In genomic region chr12:113002667-113003066, GRCm38 (mm10) we compare ENCODE assay signal across 16 mouse cellular contexts. TPM values are rescaled to one million over a fixed set of nuclear protein-coding genes. Genes with fewer than 3 reads are reported as not detected.
A peak's percentile ranks its signal among the peaks of the same experiment; 100 is the strongest.
DNase-seq lines count a peak whose midpoint lies in the region; ATAC-seq and TF ChIP-seq lines count a peak whose summit lies in the region.
"Had no signal": no experiment of that assay in that cellular context is flagged by ENCODE, and none has a peak within 500 bp of the region (broad histone marks: within the 10 kb centered on the region; RNA-seq: fewer than 3 reads in every experiment).

No protein-coding gene starts in this region.

- H3K4me2 ChIP-seq in lung, postnatal 0 days (replicated peaks; ENCODE audit: low read depth, low read length), result no peak overlapping the region
- no peak overlapping the region for H3K4me2 ChIP-seq in stomach, postnatal 0 days (replicated peaks; ENCODE audit: low read depth)
- H3K4me2 ChIP-seq: embryonic facial prominence, embryonic 12.5 days; lung, embryonic 15.5 days; stomach, embryonic 15.5 days had no signal

- no peaks in the 10 kb centered on the region for H3K36me3 ChIP-seq in heart, adult 2 months (ENCODE audit: control insufficient read depth, insufficient read depth, low read length)
- no peaks in the 10 kb centered on the region for H3K36me3 ChIP-seq in lung, postnatal 0 days (ENCODE audit: insufficient read depth, low read length)
- H3K36me3 ChIP-seq in ES-E14 (ENCODE audit: control insufficient read depth, insufficient read depth, low read length, poor library complexity, severe bottlenecking), result no peaks in the 10 kb centered on the region
- no peaks in the 10 kb centered on the region for H3K36me3 ChIP-seq in stomach, postnatal 0 days (ENCODE audit: control insufficient read depth, insufficient read depth, low read length)
- H3K36me3 ChIP-seq: embryonic facial prominence, embryonic 12.5 days; lung, embryonic 15.5 days; stomach, embryonic 15.5 days had no signal

- TF ChIP-seq POLR2A in heart, adult 2 months (IDR thresholded peaks at IDR 0.05; ENCODE audit: insufficient read depth, low read depth, low read length), result no peak

- no peak overlapping the region for H3K9ac ChIP-seq in heart, adult 2 months (ENCODE audit: low read depth, low read length)
- no peak overlapping the region for H3K9ac ChIP-seq in lung, postnatal 0 days (replicated peaks; ENCODE audit: low read depth)
- H3K9ac ChIP-seq in ES-E14 (ENCODE audit: insufficient read depth, low read depth, low read length, poor library complexity, severe bottlenecking), result no peak overlapping the region
- no peak overlapping the region for H3K9ac ChIP-seq in stomach, postnatal 0 days (ENCODE audit: low read length)
- H3K9ac ChIP-seq: embryonic facial prominence, embryonic 12.5 days; lung, embryonic 15.5 days; stomach, embryonic 15.5 days had no signal

- in situ Hi-C loops in ES-E14 (cut with MboI; ENCODE audit: low sequenced_read_pairs in 2 of 2, unreplicated experiment in 2 of 2), result no loop called here

- ATAC-seq in lung, postnatal 0 days, result no peak
- no peak for ATAC-seq in stomach, postnatal 0 days (ENCODE audit: low FRiP score, low TSS enrichment)
- no peak for ATAC-seq in inflammation-experienced regulatory T-cells, adult 6 months
- ATAC-seq: hindbrain, embryonic 16.5 days had no signal

- TF ChIP-seq EP300 in heart, adult 2 months (IDR thresholded peaks at IDR 0.05; ENCODE audit: insufficient read depth, low read depth, low read length), result no peak
- no peak for TF ChIP-seq EP300 in lung, postnatal 0 days (IDR thresholded peaks at IDR 0.05)
- no peak for TF ChIP-seq EP300 in stomach, postnatal 0 days (optimal IDR thresholded peaks at IDR 0.05)

- TF ChIP-seq CTCF in heart, adult 2 months (IDR thresholded peaks at IDR 0.05), result peak; percentile 57
- TF ChIP-seq CTCF in lung, postnatal 0 days (IDR thresholded peaks at IDR 0.05), result peak; percentile 37
- peak; percentile 61 for TF ChIP-seq CTCF in stomach, postnatal 0 days (IDR thresholded peaks at IDR 0.05; ENCODE audit: low read depth)

- no peaks in the 10 kb centered on the region for H3K9me3 ChIP-seq in lung, postnatal 0 days (ENCODE audit: low read length)
- no peaks in the 10 kb centered on the region for H3K9me3 ChIP-seq in ES-E14 (ENCODE audit: control insufficient read depth, insufficient read depth, low read depth, low read length)
- H3K9me3 ChIP-seq in stomach, postnatal 0 days (ENCODE audit: control insufficient read depth, low read length), result no peaks in the 10 kb centered on the region
- H3K9me3 ChIP-seq: embryonic facial prominence, embryonic 12.5 days; forebrain, embryonic 10.5 days; lung, embryonic 15.5 days; stomach, embryonic 15.5 days had no signal

- DNase-seq in heart, adult 2 months, result no peak
- no peak for DNase-seq in heart, adult 11 months
- no peak for DNase-seq in lung, postnatal 0 days (ENCODE audit: low spot score)
- no peak for DNase-seq in lung, postnatal 10 days
- DNase-seq in ES-E14 (ENCODE audit: low read depth, low spot score), result no peak
- no peak for DNase-seq in stomach, postnatal 0 days (ENCODE audit: low spot score)
- DNase-seq in right cerebral cortex, postnatal 36 days (ENCODE audit: low spot score in 2 of 2), result no peak
- DNase-seq: adrenal gland, postnatal 36 days; heart, adult 18-20 months; heart, postnatal 10 days had no signal

- no peak overlapping the region for H3K4me3 ChIP-seq in heart, adult 2 months
- H3K4me3 ChIP-seq in lung, postnatal 0 days (ENCODE audit: low read depth, low read length), result no peak overlapping the region
- no peak overlapping the region for H3K4me3 ChIP-seq in ES-E14 (ENCODE audit: insufficient read depth in 1 of 2, low read depth in 1 of 2, low read length in 2 of 2, poor library complexity in 1 of 2, severe bottlenecking in 1 of 2)
- H3K4me3 ChIP-seq in stomach, postnatal 0 days (ENCODE audit: low read depth, low read length), result no peak overlapping the region
- H3K4me3 ChIP-seq: embryonic facial prominence, embryonic 12.5 days; forebrain, embryonic 10.5 days; lung, embryonic 15.5 days; stomach, embryonic 15.5 days had no signal

- H3K27ac ChIP-seq in heart, adult 2 months, result no peak overlapping the region
- H3K27ac ChIP-seq in lung, postnatal 0 days (ENCODE audit: low read length), result no peak overlapping the region
- no peak overlapping the region for H3K27ac ChIP-seq in ES-E14 (ENCODE audit: insufficient read depth, low read depth, low read length, poor library complexity, severe bottlenecking)
- H3K27ac ChIP-seq in stomach, postnatal 0 days (replicated peaks), result no peak overlapping the region
- H3K27ac ChIP-seq: embryonic facial prominence, embryonic 12.5 days; forebrain, embryonic 10.5 days; lung, embryonic 15.5 days; stomach, embryonic 15.5 days had no signal

- H3K79me2 ChIP-seq in heart, adult 2 months (replicated peaks; ENCODE audit: control insufficient read depth, insufficient read depth, low read length), result peaks cover 7% of the 10 kb centered on the region

- whole genome bisulfite sequencing in heart, adult 2 months, result 45% methylated on average over 2 of the region's 2 CpGs
- WGBS in lung, postnatal 0 days, result 45% methylated on average over 2 of the region's 2 CpGs
- 42% methylated on average over 2 of the region's 2 CpGs for WGBS in stomach, postnatal 0 days

- intact Hi-C loops in heart, adult 2 months (cut with DNase I), result no loop called here

- no peaks in the 10 kb centered on the region for H3K27me3 ChIP-seq in heart, adult 2 months (ENCODE audit: control insufficient read depth, insufficient read depth, low read length)
- H3K27me3 ChIP-seq in lung, postnatal 0 days (replicated peaks; ENCODE audit: insufficient read depth, low read length), result no peaks in the 10 kb centered on the region
- H3K27me3 ChIP-seq in stomach, postnatal 0 days (ENCODE audit: control insufficient read depth, insufficient read depth, low read length), result no peaks in the 10 kb centered on the region
- H3K27me3 ChIP-seq: embryonic facial prominence, embryonic 12.5 days; lung, embryonic 15.5 days; stomach, embryonic 15.5 days had no signal

- H3K4me1 ChIP-seq in heart, adult 2 months (ENCODE audit: control insufficient read depth, insufficient read depth, low read length), result peaks cover 4% of the 10 kb centered on the region
- peaks cover 8% of the 10 kb centered on the region; the same call in 1 of the 2 replicates for H3K4me1 ChIP-seq in lung, postnatal 0 days (ENCODE audit: insufficient read depth, low read depth, low read length)
- H3K4me1 ChIP-seq in ES-E14 (ENCODE audit: control insufficient read depth in 2 of 2, insufficient read depth in 2 of 2, low read length in 2 of 2, poor library complexity in 1 of 2), result peaks cover 4 to 7% of the 10 kb centered on the region in 2 experiments; a peak in 2 of 4 replicates
- H3K4me1 ChIP-seq in stomach, postnatal 0 days (replicated peaks; ENCODE audit: control insufficient read depth, insufficient read depth), result peaks cover 3% of the 10 kb centered on the region; the same call in 1 of the 2 replicates

TF ChIP-seq in ES-E14, 5 proteins besides CTCF, POLR2A, EP300 and RAD21:
- peak; percentile 72 for TF ChIP-seq ZNF384 (IDR thresholded peaks at IDR 0.05; ENCODE audit: low read depth, low read length)
- no peak for TF ChIP-seq HCFC1 (IDR thresholded peaks at IDR 0.05; ENCODE audit: borderline replicate concordance, insufficient read depth, low read length)
- TF ChIP-seq CHD2 (IDR thresholded peaks at IDR 0.05; ENCODE audit: low read depth, low read length), result no peak
- TF ChIP-seq MAFK (IDR thresholded peaks at IDR 0.05; ENCODE audit: insufficient read depth, low read depth, low read length), result no peak
TF ChIP-seq in ES-E14: peak in this region for 1.

RNA-seq across cellular contexts. Expression of gene Brf1, which starts 2.2 kb away (rescaled TPM):
- total RNA-seq in heart, adult 2 months (2021), result 10 to 100 TPM; 22.3 to 25.1 TPM
- 22.4 and 29.3 TPM in 2 replicates for polyA plus RNA-seq in heart, adult 2 months (2012; rRNA removed)
- polyA plus RNA-seq in lung, postnatal 0 days (2015; fragmentation: Nextera tagmentation; extraction: Ambion mirVana), result 38.8 and 44.9 TPM in 2 replicates
- total RNA-seq in ES-E14 (2012; rRNA removed), result 56.4 and 63.4 TPM in 2 replicates
- 22.3 and 27.6 TPM in 2 replicates for polyA plus RNA-seq in stomach, postnatal 0 days (2015; fragmentation: Nextera tagmentation; extraction: Ambion mirVana)
- 10 to 100 TPM; 20.2 to 32.0 (median 30.5) TPM for polyA plus RNA-seq in inflammation-experienced regulatory T-cells, adult 6 months (2017; shearing (Covaris generic))

RNA-seq across cellular contexts. Expression of gene Pacs2, which starts 11.6 kb away (rescaled TPM):
- total RNA-seq in heart, adult 2 months (2021), result 10 to 100 TPM; 34.9 to 37.5 TPM
- polyA plus RNA-seq in heart, adult 2 months (2012; rRNA removed), result 34.8 and 37.4 TPM in 2 replicates
- polyA plus RNA-seq in lung, postnatal 0 days (2015; fragmentation: Nextera tagmentation; extraction: Ambion mirVana), result 6.8 and 9.5 TPM in 2 replicates
- 17.2 and 20.7 TPM in 2 replicates for total RNA-seq in ES-E14 (2012; rRNA removed)
- 4.1 and 5.1 TPM in 2 replicates for polyA plus RNA-seq in stomach, postnatal 0 days (2015; fragmentation: Nextera tagmentation; extraction: Ambion mirVana)
- 1 to 10 TPM; 5.0 to 8.6 (median 6.8) TPM for polyA plus RNA-seq in inflammation-experienced regulatory T-cells, adult 6 months (2017; shearing (Covaris generic))

RNA-seq across cellular contexts. Expression of gene Btbd6, which starts 26.4 kb away (rescaled TPM):
- total RNA-seq in heart, adult 2 months (2021), result 10 to 100 TPM; 21.8 to 24.3 TPM
- 26.7 and 27.4 TPM in 2 replicates for polyA plus RNA-seq in heart, adult 2 months (2012; rRNA removed)
- 20.2 and 23.4 TPM in 2 replicates for polyA plus RNA-seq in lung, postnatal 0 days (2015; fragmentation: Nextera tagmentation; extraction: Ambion mirVana)
- total RNA-seq in ES-E14 (2012; rRNA removed), result 13.4 and 15.2 TPM in 2 replicates
- 17.1 and 19.7 TPM in 2 replicates for polyA plus RNA-seq in stomach, postnatal 0 days (2015; fragmentation: Nextera tagmentation; extraction: Ambion mirVana)
- 1 to 10 TPM; 7.2 to 8.8 (median 7.3) TPM for polyA plus RNA-seq in inflammation-experienced regulatory T-cells, adult 6 months (2017; shearing (Covaris generic))
